Mouse (Mus musculus): ENCODE results near the gene Cd3d. TPM values are rescaled to one million over a fixed set of nuclear protein-coding genes. Genes with fewer than 3 reads are reported as not detected.

Cd3d gene
- polyA plus RNA-seq (2014; fragmentation: Nextera tagmentation; extraction: Ambion mirVana) = not detected in 2 replicates

DNA sequence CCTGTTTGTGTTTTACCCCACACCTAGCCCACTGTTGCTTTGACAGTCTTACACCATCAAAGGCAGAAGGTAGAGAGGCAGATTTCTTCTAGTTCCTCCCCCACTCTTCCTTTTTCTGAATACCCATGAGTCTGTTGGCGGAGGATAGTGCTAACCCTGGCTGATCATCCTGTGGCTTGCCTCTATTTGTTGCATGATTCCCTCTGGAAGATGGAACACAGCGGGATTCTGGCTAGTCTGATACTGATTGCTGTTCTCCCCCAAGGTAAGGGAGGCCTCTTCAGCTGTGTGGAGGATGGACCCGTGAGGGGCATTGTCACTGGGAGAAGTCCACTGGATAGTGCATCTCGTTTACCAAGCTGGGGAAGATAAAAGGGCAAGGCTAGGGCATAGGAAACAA is at the start of gene Cd3d:
Gene Cd3d (plus strand): TSS at position 111 of the 400 bp plus-strand sequence.
- no peak within 1 kb of the TSS for H3K4me3 ChIP-seq (ENCODE audit: low read depth, low read length)
- no peak within 1 kb of the TSS for H3K4me2 ChIP-seq
- no peaks in the 10 kb centered on the region for H3K27me3 ChIP-seq (ENCODE audit: control insufficient read depth, insufficient read depth, low read length)
- no peaks in the 10 kb centered on the region for H3K36me3 ChIP-seq (ENCODE audit: control insufficient read depth, insufficient read depth, low read length)
- no peak for ATAC-seq (ENCODE audit: low FRiP score)
- DNase-seq (ENCODE audit: low spot score, missing footprints) = no peak
- H3K9ac ChIP-seq (ENCODE audit: low read length) = no peak within 1 kb of the TSS
- H3K9me3 ChIP-seq (ENCODE audit: control insufficient read depth, low read length) = no peaks in the 10 kb centered on the region
- no peak within 1 kb of the TSS for H3K27ac ChIP-seq (ENCODE audit: low read depth, low read length)
- no peaks in the 10 kb centered on the region for H3K4me1 ChIP-seq (ENCODE audit: control insufficient read depth, insufficient read depth, low read length)
- 80% methylated on average over 4 of the region's 4 CpGs for WGBS

DNA sequence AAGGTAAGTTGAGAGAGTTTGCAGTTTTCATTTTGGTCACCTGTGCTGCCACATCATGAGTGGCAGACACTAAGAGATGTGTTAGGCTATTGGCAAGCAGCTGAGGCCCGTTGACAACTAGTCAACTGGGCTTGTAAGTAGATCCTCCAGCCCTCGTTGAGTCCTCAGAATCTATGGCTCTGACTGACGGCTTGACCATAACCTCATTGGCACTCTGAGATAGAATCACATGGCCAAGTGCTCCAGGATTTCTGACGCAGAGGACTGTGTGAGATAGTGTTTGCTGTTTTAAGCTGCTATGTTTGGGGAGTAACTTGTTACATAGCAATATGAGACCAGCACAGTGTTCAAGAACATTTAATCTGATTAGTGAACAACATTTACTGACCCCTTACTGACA is 39.8 kb upstream of the Cd3d start:
- 92% methylated on average over 4 of the region's 4 CpGs for WGBS
- Histone ChIP-seq H3K27ac (ENCODE audit: low read depth, low read length) (no peak overlapping the region), H3K4me2 (no peak overlapping the region), H3K36me3 (ENCODE audit: control insufficient read depth, insufficient read depth, low read length) (no peaks in the 10 kb centered on the region; the same call in 1 of the 2 replicates), H3K27me3 (ENCODE audit: control insufficient read depth, insufficient read depth, low read length) (no peaks in the 10 kb centered on the region), H3K4me1 (ENCODE audit: control insufficient read depth, insufficient read depth, low read length) (no peaks in the 10 kb centered on the region), H3K9me3 (ENCODE audit: control insufficient read depth, low read length) (no peaks in the 10 kb centered on the region), H3K9ac (ENCODE audit: low read length) (no peak overlapping the region), H3K4me3 (ENCODE audit: low read depth, low read length) (no peak overlapping the region)
- ATAC-seq (ENCODE audit: low FRiP score) = no peak
- no peak for DNase-seq (ENCODE audit: low spot score, missing footprints)

DNA sequence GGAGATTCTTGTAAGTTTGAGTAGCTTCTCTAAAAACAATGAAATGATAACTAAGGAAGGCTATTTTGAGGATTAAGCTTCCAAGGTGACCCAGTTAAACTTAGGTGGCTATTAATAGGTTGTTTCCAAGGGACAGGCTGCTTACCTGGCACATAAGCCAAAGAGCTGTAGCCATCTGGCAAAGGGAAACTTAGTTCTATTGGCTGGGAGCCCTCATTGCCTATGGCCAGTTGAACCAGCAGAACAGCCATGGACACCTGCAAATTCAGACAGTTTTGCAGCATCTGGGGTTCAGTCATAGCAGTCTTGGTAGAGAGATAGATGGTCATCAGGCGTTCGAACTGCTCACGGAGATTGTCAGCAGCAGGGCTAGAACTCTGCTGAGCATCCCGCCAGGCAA is 39.2 kb upstream of the Cd3d start:
- ATAC-seq (ENCODE audit: low FRiP score) = no peak
- Histone ChIP-seq H3K4me3 (ENCODE audit: low read depth, low read length) (no peak overlapping the region), H3K4me2 (no peak overlapping the region), H3K27me3 (ENCODE audit: control insufficient read depth, insufficient read depth, low read length) (no peaks in the 10 kb centered on the region), H3K27ac (ENCODE audit: low read depth, low read length) (no peak overlapping the region), H3K9ac (ENCODE audit: low read length) (no peak overlapping the region), H3K36me3 (ENCODE audit: control insufficient read depth, insufficient read depth, low read length) (no peaks in the 10 kb centered on the region; the same call in 1 of the 2 replicates), H3K4me1 (ENCODE audit: control insufficient read depth, insufficient read depth, low read length) (no peaks in the 10 kb centered on the region), H3K9me3 (ENCODE audit: control insufficient read depth, low read length) (no peaks in the 10 kb centered on the region)
- no peak for DNase-seq (ENCODE audit: low spot score, missing footprints)
- 94% methylated on average over 4 of the region's 4 CpGs for WGBS

DNA sequence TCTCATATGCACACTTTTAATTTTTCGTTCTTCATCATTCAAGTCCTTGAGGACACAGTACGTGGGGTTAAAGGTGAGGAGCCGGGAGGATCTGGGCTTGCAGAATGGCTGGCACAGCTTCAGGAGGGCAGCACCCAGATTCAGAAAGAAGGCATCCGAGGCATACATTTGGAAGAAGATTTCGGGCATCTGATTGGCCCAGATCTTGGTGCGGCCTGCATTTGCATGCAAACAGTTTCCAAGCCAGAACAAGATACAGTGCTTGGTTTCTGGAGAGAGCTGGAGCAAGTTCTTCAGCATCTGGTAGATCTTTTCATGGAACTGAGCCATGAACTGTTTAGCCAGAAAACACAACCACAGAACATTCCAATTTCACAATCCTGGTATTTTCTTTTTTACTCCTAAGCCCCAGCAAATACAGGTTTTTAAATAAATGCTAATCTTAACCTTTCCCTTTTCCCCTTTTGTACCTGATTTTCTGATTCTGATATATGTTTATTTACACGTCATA is 35.3 kb upstream of the Cd3d start:
- no peak overlapping the region for H3K4me3 ChIP-seq (ENCODE audit: low read depth, low read length)
- no peaks in the 10 kb centered on the region for H3K27me3 ChIP-seq (ENCODE audit: control insufficient read depth, insufficient read depth, low read length)
- 93% methylated on average over 7 of the region's 7 CpGs for WGBS
- H3K4me2 ChIP-seq = no peak overlapping the region
- no peak overlapping the region for H3K27ac ChIP-seq (ENCODE audit: low read depth, low read length)
- peaks cover 10% of the 10 kb centered on the region for H3K36me3 ChIP-seq (ENCODE audit: control insufficient read depth, insufficient read depth, low read length)
- H3K4me1 ChIP-seq (ENCODE audit: control insufficient read depth, insufficient read depth, low read length) = no peaks in the 10 kb centered on the region
- DNase-seq (ENCODE audit: low spot score, missing footprints) (no peak), ATAC-seq (ENCODE audit: low FRiP score) (no peak)
- no peaks in the 10 kb centered on the region for H3K9me3 ChIP-seq (ENCODE audit: control insufficient read depth, low read length)
- H3K9ac ChIP-seq (ENCODE audit: low read length) = no peak overlapping the region

DNA sequence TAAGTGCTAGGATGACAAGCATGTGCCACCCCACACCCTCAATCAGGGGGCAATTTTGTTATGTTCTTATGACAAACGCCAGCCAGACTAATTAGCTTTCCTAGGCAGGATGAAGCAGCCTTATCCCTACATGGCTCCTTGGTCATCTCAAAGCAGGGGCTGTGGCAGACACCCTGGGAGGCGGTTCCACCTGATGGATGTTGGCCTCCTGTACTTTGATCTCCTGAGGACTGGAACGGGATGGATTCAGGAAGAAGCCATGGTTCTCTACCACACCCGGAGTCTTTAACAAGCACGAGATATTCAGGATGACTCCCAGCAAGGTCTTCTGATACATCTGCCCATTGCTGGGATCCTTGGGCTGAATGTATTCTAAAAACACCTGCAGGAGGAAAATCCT is 33.8 kb upstream of the Cd3d start:
- DNase-seq (ENCODE audit: low spot score, missing footprints) (no peak), ATAC-seq (ENCODE audit: low FRiP score) (no peak)
- Histone ChIP-seq H3K36me3 (ENCODE audit: control insufficient read depth, insufficient read depth, low read length) (peaks cover 14% of the 10 kb centered on the region), H3K4me3 (ENCODE audit: low read depth, low read length) (no peak overlapping the region), H3K27ac (ENCODE audit: low read depth, low read length) (no peak overlapping the region), H3K27me3 (ENCODE audit: control insufficient read depth, insufficient read depth, low read length) (no peaks in the 10 kb centered on the region), H3K9ac (ENCODE audit: low read length) (no peak overlapping the region), H3K4me2 (no peak overlapping the region), H3K4me1 (ENCODE audit: control insufficient read depth, insufficient read depth, low read length) (no peaks in the 10 kb centered on the region), H3K9me3 (ENCODE audit: control insufficient read depth, low read length) (no peaks in the 10 kb centered on the region)
- WGBS = 95% methylated on average over 5 of the region's 5 CpGs

DNA sequence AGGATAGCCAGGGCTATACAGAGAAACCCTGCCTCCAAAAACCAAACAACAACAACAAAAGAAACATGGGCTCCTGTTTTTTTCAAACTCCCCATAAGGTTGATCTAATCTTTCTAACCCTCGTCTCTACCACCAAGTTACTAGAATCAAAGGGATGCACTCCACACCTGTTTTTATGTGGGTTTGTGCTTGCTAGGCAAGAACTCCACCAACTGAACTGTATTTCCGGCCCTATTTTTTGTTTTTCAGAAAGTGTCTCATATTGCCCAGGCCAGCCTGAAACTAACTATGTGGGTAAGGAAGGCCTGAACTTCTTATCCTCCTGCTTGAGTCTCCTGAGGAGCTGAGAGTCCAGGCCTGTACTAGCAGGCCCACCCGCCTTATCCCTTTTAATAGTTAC is 27.2 kb upstream of the Cd3d start:
- peaks cover 9% of the 10 kb centered on the region for H3K36me3 ChIP-seq (ENCODE audit: control insufficient read depth, insufficient read depth, low read length)
- DNase-seq (ENCODE audit: low spot score, missing footprints) = no peak
- no peak overlapping the region for H3K4me2 ChIP-seq
- no peak overlapping the region for H3K4me3 ChIP-seq (ENCODE audit: low read depth, low read length)
- H3K9ac ChIP-seq (ENCODE audit: low read length) = no peak overlapping the region
- no peak for ATAC-seq (ENCODE audit: low FRiP score)
- no peaks in the 10 kb centered on the region for H3K4me1 ChIP-seq (ENCODE audit: control insufficient read depth, insufficient read depth, low read length)
- H3K27ac ChIP-seq (ENCODE audit: low read depth, low read length) = no peak overlapping the region
- 90% methylated on average over 3 of the region's 3 CpGs for WGBS
- no peaks in the 10 kb centered on the region for H3K27me3 ChIP-seq (ENCODE audit: control insufficient read depth, insufficient read depth, low read length)
- no peaks in the 10 kb centered on the region for H3K9me3 ChIP-seq (ENCODE audit: control insufficient read depth, low read length)

DNA sequence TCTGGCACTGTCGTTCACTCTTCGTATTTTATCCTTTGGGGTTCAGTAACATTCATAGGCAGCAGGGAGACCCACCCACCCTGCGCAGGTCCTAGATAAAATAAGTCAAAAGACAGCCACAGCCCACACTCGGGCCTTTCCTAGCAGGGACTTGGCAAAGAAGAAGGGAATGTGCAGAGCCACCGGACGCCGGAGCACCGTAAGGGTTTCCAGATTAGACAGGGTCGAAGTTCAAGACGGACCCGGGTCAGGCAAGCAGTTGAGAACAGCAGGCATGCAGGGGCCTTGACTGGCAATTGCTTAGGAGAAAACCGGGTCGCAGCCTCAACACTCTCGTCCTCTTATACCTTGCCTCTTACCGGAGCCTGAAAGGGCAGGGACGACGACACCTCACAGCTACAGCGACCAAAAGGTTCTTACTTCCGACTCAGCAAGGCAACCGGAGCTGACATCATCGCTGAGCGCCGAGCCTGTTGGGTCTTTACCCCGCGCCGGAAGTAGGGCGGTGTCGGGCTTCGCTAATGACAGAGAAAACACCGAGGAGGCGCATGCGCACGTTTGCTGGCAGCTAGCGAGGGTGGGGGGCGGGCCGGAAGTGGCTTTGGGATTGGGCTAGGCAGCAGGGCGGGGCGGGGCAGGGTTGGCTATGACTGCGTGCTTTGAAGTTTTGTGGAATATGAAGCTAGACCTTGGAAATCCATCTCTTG is 16.3 kb upstream of the Cd3d start, which contains the start of gene Ube4a:
Gene Ube4a (minus strand): TSS at position 475 of the 707 bp plus-strand sequence.
- ATAC-seq (ENCODE audit: low FRiP score) (peak; percentile 96), DNase-seq (ENCODE audit: low spot score, missing footprints) (peak; percentile 100)
- H3K36me3 ChIP-seq (ENCODE audit: control insufficient read depth, insufficient read depth, low read length) = no peaks in the 10 kb centered on the region
- H3K4me2 ChIP-seq = peak within 1 kb of the TSS; percentile 96
- H3K9me3 ChIP-seq (ENCODE audit: control insufficient read depth, low read length) = no peaks in the 10 kb centered on the region
- peaks cover 12% of the 10 kb centered on the region for H3K4me1 ChIP-seq (ENCODE audit: control insufficient read depth, insufficient read depth, low read length)
- H3K27me3 ChIP-seq (ENCODE audit: control insufficient read depth, insufficient read depth, low read length) = no peaks in the 10 kb centered on the region
- under 1% methylated on average over 39 of the region's 39 CpGs for WGBS
- H3K9ac ChIP-seq (ENCODE audit: low read length) = peak within 1 kb of the TSS; percentile 73
- H3K4me3 ChIP-seq (ENCODE audit: low read depth, low read length) = peak within 1 kb of the TSS; percentile 82
- H3K27ac ChIP-seq (ENCODE audit: low read depth, low read length) = no peak within 1 kb of the TSS

DNA sequence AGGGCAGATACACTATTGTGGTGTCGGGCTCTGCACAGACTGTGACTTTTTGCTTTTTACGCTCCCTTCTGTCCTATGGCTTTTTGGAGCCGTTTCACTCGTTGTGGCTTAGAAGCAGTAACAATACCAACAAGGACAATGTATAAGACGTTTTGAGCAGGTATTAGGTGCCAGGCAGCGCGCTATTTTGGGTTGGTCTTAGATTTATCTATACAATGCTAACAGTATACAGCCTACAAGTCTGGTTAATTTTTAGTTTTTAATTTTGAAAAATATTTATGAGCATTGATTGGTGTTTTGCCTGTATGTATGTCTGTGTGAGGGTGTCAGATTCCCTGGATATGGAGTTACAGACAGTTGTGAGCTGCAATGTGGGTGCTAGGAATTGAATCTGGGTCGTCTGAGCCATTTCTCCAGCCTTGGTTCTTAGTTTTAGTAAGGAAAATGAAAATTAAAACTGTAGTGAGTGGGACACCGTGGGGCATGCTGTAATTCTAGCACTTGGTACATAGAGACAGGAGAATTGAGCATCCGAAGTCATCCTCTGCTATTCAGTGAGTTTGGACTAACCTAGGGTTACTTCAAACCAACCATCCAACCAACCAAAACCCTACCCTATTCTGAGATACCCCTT is 15.6 kb upstream of the Cd3d start:
- Histone ChIP-seq H3K4me2 (peak overlapping the region; percentile 64), H3K27me3 (ENCODE audit: control insufficient read depth, insufficient read depth, low read length) (no peaks in the 10 kb centered on the region), H3K4me1 (ENCODE audit: control insufficient read depth, insufficient read depth, low read length) (peaks cover 12% of the 10 kb centered on the region), H3K36me3 (ENCODE audit: control insufficient read depth, insufficient read depth, low read length) (no peaks in the 10 kb centered on the region), H3K27ac (ENCODE audit: low read depth, low read length) (no peak overlapping the region), H3K9me3 (ENCODE audit: control insufficient read depth, low read length) (no peaks in the 10 kb centered on the region), H3K9ac (ENCODE audit: low read length) (peak overlapping the region; percentile 57), H3K4me3 (ENCODE audit: low read depth, low read length) (peak overlapping the region; percentile 82)
- ATAC-seq (ENCODE audit: low FRiP score) = no peak; the same call in 1 of the 2 replicates
- DNase-seq (ENCODE audit: low spot score, missing footprints) = no peak
- WGBS = 13% methylated on average over 10 of the region's 10 CpGs

DNA sequence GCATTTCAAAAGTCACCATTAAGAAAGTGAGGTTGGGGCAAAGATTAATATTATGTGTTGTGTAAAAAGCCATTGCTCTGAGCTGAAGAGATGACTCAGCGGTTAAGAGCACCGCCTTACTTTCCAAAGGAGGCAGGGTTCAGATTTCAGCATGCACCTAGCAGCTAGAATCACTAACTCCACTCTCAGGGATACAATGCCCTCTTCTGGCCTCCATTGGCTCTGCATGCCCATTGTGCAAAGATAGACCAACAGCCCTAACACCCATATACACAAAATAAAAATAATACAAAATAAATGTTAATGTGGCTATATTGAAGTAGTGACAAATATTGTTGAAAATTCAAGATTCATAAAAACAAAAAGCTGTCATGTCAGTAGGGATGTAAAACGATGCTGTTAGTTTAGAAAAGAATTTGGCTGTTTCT is 14.8 kb upstream of the Cd3d start:
- peaks cover 12% of the 10 kb centered on the region for H3K4me1 ChIP-seq (ENCODE audit: control insufficient read depth, insufficient read depth, low read length)
- WGBS = 19% methylated on average over 3 of the region's 3 CpGs
- H3K4me2 ChIP-seq = no peak overlapping the region
- ATAC-seq (ENCODE audit: low FRiP score) (no peak), DNase-seq (ENCODE audit: low spot score, missing footprints) (peak; percentile 86)
- no peaks in the 10 kb centered on the region for H3K36me3 ChIP-seq (ENCODE audit: control insufficient read depth, insufficient read depth, low read length)
- H3K9me3 ChIP-seq (ENCODE audit: control insufficient read depth, low read length) = no peaks in the 10 kb centered on the region
- no peak overlapping the region for H3K9ac ChIP-seq (ENCODE audit: low read length)
- no peak overlapping the region for H3K4me3 ChIP-seq (ENCODE audit: low read depth, low read length)
- H3K27ac ChIP-seq (ENCODE audit: low read depth, low read length) = no peak overlapping the region
- no peaks in the 10 kb centered on the region for H3K27me3 ChIP-seq (ENCODE audit: control insufficient read depth, insufficient read depth, low read length)
